Mouse (Mus musculus): ENCODE measurements around the gene Lsmem1.

DNA sequence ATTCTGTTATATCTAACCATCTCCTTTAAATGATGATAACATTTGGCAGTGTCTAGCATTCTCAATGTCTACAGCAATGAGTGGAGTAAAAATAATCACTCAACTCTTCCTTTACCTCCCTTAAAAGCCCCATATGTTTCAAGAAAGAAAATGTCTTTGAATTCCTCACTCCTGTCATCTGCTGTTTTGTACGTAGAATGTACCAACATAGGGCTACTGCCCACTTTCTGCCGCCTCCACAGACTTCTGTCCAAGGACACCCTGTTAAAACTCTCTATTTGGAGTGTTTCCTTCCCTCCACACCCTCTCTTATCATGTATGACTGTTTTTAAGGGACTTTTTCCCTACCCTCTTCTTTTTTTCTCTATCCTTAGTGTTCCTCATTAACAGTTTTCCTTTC is 32.3 kb upstream of the Lsmem1 start:
- TF ChIP-seq CTCF (IDR thresholded peaks at IDR 0.05; ENCODE audit: low read depth) (no peak), EP300 (IDR thresholded peaks at IDR 0.05; ENCODE audit: low read depth) (no peak)

Data from heart, postnatal 0 days (tissue).